Mouse (Mus musculus): ENCODE measurements around the gene Cdk12. TPM values are rescaled to one million over a fixed set of nuclear protein-coding genes. Genes with fewer than 3 reads are reported as not detected.

Gene Cdk12
- total RNA-seq, 2 experiments from 2014 or later, result 38.5 to 41.9 TPM

DNA sequence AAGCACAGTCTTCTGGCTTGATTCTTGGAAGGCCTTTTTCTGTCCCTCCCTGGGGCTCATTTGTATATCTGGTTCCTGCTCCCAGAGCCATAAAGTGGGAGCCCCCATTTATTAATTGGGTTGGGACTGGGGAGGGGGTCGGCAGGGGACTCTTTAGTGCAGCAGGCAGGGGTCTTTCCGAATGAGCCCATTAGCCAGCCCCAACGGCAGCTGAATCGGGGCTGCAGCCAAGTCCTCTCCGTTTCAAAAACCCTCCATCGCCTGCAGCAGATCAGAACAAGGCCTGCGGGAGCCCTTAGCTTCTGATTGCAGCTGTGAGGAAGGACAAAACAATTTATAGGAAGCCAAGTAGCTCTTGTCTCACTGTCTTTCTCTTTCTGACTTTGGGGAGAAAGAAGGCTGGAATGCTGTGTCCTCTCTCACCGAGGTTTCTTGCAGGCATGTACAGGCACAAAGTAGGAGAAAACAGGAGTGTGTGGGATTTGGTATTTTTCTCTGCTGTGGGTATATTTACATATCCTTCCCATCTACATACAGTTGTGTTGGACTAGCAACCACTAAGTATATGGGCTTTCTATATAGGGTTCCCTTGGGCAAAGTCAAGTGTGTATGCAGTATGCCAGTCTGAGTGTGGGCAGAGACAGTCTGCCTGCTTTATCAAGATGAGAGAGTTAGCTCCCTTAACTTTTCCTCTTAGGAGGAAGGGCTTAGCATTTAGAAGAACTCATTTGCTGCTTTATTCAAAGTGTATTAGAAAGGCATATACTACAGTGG is 58.0 kb downstream of the Cdk12 start:
- no peak for DNase-seq

DNA sequence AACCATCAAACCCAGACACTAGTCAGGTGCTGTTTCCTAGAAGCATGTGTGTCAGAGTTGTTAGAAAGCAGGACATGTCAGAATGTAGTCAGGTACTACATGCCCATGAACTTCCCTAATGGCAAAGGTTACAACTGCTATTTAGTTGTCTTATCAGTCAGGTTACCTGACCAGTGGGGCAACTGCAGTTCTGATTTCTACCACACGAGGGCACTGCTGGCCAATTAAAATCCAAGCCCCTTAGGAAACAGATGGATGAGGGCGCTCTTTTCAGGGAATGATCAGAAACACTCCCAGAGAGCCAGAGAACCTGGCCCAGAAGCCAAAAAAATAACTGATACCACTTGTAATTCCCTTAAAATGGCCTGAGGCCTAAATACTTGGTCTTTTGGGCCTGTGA is 62.2 kb downstream of the Cdk12 start:
- peak; percentile 91 for DNase-seq

DNA sequence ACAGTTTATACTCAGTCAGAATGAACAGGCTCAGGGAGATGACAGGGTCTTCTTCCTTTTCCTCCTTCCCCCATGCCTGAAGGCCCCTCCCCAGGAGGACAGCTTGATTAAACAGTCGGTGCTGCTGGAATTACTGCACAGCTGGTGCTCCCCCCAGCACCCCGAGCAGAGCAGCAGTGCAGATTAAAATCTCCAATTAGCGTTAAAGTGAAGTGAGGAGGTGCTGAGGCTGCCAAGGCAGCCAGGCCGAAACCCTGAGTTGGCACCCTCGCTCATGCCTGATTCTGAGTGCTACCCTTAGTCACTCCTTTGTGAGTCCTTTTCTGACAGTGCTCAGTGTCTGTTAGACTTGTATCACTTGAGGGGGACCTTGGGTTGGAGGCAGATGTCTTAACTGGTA is 63.0 kb downstream of the Cdk12 start:
- no peak for DNase-seq

DNA sequence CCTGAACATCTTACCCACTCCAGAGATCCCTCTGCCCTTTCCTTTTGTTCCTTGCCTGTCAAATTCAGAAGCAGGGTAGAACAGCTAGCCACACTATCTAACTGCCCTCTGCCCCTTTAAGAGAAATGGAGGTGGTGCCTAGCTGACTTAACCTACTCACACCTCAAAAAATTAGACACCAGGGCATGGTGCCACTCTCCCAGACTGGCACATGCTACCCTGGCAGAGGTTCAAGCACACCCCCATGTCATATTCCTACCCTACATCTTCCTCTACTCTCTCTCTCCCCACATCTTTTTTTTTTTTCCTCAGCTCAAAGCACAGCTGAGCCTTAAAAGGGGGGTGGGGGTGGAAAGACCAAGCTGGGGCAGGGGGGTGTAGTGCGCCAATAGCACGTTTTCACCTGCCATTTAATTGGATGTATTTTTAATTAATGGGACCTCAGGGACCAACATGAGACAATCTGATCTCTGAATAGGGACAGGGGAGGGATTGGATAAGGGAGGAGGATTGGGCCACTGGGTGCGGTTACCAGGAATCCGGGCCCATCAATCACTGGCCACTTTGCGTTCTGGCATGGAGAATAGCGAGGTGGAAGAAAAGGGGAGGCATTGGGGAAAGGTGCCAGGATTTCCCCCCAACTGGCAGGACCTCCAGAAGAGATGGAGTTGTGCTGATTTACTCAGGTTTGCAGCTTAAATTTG is 64.0 kb downstream of the Cdk12 start:
- no peak for DNase-seq

DNA sequence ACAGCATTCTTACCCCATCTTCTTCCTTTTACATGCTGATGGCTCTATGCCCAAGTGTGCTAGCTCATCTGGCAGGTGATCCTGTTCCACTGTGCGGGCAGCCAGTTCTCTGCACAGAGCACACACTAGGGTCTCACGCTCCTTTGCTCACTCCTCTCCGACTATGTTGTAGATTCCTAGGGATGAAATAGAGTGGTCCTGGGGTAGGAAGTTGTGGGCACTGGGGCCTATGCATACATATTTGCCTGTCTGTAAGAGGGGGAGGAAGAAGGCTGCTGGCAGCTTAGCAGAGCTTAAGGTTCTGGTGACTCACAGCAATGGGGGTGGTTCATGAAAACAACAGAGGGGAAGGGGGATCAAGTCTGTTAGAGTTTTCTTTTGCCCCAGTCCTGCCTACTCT is 67.2 kb downstream of the Cdk12 start:
- DNase-seq, result no peak

DNA sequence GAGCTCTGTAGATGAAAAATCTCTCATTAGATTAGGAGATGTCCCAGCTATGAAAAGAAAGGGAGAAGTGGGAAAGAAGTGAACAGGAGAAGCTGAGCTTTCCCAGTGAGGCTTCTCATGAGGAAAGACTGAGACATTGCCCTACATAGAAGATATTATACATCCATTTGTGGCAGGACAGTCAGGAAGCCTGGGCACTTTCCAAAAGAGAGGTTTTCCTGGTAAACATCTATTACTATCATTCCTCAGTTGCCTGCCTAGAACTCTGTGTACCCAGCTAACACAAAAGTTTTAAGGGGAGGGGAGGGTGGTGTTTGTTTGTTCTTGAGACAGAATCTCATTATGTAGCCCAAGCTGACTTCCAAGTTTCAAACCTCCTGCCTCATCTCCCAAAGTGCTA is 67.6 kb downstream of the Cdk12 start:
- DNase-seq, result no peak

DNA sequence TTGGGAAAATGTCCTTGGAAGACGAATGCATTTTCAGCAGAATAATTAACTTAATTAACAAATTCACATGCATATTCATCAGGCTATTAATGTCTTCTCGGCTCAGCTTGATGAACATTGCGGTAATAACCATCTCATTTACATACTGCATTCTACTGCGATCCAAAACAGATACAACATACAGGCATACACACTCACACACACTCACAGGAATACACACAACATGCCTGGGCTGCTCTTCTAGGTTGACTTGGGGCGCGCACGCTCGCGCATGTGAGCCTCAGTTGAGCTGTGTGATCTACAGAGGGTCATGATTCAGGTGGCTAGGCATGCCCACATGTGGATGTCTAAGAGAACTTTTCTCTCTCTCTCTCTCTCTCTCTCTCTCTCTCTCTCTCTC is 80.9 kb downstream of the Cdk12 start:
- DNase-seq, result no peak

DNA sequence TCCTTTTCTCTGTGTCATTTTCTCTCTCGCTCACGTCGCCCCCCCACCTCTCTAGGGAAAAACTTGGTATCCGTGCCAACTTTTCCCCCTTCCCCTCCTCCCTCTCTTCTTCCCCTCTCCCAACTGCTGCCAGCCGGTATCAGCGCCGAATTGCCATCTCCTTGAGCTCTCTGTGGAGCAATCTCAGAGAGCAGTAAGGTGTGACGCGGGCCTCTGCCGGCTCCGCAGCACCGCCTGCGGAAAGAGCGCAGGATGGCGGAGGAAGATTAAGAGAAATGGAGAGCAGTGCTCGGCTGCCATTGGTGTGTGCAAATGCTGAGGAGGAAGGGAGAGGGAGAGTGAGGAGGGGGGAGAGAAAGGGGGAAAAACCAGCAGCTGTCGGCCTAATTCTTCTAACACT is 81.4 kb downstream of the Cdk12 start:
- DNase-seq, result peak; percentile 10

DNA sequence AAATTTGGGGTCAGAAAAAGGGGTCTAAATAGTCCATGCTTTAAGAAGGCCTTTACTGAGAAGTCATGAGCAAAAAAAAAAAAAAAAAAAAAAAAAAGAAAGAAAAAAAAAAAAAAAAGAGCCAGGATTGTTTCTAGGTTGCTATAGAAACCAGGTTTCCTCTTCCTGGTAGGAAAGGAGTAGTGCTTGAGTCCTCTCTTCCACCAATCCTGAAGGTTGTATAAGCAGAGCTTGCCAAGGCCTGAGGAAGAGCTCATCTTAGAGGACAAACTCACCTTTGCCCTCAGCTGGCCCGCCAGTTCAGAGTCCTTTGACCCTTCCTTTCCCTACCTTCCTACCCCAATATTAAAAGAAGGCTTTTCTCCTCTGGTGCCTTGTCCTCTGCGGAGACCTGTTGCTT is 82.5 kb downstream of the Cdk12 start:
- DNase-seq, result no peak

DNA sequence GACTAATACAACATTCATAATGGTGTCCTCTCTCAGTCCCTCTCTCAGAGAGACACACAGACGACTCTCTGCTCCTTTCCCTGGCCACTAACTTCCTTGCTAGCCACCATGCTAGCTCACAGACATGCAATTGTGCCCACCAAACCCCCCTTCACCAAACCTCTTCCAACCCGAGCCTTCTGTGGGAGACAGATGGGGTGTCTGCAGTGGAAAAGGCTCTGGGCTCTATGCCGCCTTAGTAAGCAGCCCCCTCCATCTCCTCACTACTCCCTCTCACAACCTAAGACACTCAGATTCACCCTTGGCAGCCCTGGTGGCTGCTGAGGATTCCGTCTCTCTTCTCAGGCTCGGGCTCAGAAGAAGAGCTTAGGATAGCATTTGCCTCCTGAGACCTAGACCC is 84.7 kb downstream of the Cdk12 start:
- DNase-seq, result no peak

DNA sequence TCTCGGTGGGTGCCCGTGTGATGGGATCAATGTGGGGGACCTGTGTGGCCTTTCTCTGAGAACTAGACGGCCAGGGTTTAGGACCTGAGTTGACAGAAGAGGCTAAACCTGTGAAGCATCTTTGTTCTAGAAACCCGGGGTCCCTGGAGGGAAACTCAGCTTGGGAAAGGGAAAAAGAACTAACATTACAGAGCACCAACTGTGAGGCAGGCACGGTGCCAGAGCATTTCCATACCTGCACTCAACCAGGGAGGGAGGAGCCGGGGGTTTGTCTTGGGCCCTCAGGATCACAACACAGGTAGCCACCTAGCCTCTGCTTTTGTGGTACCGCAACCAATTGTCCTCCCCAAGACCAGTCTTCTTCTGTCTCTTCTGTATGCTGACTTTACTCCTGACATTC is 85.1 kb downstream of the Cdk12 start:
- no peak for DNase-seq

DNA sequence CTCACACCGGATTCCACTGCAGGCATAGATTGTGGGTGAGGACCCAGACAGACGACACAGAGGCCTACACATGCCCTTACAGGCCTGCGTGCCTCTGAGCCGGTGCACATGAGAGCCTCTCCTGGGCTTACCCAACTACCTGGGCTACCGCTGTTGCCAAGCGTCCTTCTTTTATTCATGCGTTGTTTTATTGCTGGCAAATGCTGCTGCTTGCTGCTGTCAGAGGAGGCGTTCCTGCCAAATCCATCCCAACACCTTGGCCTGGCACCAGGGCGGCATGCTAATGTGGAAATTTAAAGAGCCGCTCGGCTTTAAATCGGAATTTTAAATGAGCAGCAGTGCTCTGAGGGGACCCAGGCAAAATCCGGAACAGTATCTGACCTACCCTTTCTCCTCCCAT is 87.0 kb downstream of the Cdk12 start:
- no peak for DNase-seq

DNA sequence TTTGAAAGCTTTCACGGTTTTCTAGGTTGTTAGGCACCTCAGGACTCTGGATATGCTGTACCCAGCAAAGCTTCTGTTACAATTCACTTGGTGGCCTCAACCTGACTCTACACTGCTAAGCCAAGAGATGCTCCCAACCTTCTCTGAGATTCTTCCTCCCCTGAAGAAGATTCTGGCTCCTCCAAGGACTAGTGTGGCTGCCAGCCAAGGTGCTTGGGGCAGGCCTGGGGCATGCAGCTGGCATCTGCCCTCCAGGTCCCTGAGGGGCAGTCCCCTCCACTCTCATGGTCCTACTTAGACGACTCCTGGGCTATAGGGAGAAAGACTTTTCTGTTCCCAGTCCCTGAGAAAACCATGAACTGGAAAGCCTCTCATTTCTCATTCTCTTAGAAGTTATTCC is 88.0 kb downstream of the Cdk12 start:
- DNase-seq, result no peak

DNA sequence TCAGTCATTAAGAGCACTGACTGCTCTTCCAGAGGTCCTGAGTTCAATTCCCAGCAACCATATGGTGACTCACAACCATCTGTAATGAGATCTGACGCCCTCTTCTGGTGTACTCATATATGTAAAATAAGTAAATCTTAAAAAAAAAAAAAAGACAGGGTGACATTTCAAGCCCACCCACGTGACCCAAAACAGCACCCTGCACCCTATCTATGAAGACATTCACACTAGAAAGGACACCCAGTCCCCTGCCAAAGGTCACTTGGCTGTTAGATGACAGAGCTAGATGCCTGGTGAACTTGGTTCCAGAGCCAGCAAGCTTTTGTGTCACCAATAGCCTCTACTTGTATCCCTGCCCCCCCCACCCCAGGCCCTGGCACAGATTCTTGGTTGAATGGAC is 90.2 kb downstream of the Cdk12 start:
- no peak for DNase-seq

DNA sequence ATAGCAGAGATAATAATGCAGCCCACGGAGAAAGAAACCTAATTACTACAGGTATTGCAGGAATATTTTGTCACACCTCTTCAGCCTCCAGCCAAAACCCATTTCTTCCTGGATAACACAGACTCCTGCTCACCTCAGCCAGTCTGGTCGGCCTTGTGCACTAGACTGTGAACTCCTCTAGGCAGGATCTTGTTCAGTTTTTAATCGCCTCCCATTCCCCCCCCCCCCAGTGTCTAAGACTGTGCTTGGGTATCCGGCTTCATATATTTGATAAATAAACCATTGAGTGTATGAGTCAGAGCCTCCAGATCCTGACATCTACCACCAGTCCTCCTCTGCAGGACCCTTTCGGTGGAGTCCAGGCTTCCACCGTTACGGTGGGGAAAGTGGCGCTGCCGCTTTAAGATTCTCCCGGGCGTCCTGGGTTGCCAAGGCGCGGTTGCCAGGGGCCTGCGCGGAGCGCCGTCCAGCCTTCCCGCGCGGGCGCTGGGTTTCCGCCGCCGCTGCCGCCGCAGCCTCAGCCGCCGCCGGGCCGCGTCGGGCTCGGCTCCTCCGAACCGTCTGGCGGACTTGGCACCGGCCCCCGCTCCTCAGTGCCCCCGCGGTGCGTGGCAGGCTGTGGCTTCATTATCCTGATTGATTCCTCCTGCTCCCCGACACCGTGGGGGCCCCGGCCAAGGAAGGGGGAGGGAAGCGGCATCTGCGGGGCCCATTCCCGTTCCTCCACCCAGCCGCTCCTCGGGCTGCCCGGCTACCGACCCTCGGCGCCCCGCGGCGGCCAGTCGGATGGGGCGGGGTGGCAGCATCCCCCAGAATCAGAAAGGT is 91.5 kb downstream of the Cdk12 start:
- peak; percentile 88 for DNase-seq

DNA sequence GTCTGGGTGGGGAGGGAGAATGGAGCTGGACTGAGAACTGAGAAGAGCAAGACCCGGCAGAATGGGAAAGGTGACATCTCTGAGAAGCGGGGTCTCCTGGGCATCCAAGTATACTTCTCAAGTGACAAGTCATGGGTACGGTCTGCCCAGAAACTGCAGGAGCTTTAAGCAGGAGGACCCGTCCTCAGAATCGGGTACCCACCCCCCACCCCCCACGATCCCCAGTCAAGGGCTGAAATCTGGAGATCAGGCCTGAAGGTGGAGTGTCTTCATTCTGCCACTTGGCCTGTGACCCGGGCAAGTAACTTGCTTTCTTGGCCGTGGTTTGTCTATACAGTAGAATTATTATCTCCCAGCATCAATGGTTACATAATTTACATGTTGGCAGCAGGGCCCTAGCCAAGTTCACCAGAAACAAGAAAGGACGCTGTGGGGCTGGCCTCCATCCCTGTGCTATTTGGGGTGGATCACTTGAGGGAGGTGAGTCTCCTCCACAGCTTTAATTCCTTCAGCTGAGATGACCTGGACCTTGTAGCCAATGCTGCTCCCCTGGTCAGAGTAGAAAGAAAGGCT is 92.2 kb downstream of the Cdk12 start:
- peak; percentile 10 for DNase-seq

DNA sequence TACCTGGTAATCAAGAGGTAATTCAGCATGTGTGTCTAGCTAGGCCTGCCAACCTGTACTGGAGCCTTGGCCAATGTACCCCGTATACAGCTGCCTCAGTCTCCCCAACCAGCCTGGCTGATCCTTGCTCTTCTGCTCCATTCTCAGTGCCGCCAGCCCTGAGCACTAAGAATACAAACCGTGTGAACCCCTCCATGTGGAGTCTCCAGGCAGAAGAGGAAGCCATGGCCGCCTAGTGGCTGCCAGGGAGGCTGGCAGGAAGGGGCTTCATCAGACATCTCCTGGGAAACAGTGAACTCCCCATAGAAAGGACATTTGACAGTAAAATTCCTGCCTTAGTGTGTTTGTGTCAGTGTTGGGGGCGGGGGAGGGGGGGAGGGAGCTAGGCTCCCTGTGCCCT is 93.4 kb downstream of the Cdk12 start:
- no peak for DNase-seq

DNA sequence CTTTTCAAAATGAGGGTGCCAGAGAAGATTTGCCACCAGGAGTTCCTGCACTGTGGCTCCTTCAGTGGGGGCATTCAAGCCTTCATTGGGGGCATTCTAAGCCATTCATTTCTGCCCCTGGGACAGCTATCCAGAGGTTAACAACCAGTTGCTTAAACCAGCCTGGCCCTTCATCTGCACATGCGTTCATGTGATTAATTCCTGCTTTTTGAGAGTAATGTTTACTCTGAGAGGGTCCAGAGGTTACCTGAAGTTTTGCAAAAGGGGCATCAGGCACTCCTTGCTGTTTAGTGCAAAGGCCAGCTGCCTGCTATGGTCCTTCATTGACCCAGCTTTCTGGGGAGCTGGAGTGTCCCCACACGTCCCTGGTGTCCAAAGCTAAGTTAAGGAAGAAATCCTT is 94.1 kb downstream of the Cdk12 start:
- no peak for DNase-seq

DNA sequence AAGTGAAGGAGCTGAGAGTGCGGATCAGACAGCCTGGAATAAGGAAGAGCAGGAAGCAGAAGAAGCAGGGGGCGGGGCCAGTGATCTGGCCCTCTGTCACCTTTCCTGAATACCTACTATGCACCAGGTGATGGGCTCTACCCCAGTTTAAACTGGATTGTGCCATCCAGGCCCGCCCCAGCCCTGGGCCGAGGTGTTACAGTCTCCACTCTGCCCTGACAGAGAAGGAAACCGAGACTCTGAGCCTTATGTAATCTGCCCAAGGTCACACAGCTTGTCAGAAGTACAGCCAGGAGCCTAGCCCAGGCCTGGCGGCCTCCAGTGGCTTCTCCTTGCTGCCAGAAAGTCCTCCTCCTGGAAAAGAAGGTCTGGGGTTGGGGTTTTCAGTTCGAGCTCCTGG is 94.9 kb downstream of the Cdk12 start:
- DNase-seq, result peak; percentile 73

DNA sequence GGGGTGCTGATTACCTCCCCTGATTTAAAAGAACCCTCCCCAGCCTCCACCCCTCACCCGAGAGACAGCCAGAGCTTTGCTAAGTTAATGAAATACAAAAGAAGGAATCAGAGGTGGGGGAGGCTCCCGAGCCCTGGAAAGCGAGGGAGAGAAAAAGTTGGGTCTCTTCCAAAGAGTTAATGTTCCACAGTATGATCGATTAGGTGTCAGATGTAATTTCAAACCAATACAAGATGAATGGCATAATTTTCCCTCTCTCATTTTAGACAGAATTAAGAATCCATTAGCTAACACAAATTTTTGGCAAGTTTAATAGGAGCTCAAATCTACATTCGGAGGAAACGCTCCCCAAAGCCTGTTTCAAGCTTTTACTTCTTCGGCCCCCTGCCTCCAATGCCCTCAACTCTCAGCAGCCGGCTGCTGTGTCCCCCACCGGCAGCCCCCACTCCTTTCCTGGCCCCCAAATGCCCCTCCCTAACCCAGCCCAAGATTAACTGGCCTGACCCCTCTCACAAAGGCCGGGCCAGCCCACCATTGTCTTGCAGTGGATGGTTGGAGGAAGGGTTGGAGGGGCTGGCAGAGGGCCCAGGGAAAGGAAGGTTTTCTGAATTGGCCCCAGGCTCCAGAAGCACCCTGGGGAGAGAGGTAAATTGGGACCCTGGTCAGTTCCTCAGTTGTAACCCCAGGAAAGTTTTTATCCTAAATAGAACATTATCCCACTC is 95.8 kb downstream of the Cdk12 start:
- no peak for DNase-seq

DNA sequence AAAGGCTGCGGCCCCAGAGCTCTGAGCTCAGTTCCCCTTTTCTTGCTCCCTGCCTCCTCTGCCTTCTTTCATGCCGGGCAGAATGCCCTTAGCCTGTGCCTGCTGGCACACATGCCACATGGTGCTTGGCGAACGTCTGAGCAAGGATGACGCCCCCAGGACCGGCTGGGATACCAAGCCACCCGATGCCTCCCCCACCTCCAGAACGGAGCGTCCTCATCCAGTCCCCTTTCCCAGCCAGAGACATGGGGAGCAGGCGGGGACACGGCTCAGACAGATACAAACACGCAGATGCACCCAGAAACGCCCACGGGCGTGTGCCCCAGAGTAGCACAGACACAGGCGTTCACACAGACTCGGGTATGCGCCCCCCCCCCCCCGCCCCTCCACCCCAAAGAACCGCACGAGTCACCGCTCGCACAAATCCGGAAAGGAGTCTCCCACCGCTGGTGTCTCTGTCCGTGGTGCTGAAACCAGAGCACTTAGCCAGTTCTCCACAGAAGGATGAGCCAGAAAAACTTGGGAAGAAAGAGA is 111.0 kb downstream of the Cdk12 start:
- DNase-seq, result peak; percentile 85

DNA sequence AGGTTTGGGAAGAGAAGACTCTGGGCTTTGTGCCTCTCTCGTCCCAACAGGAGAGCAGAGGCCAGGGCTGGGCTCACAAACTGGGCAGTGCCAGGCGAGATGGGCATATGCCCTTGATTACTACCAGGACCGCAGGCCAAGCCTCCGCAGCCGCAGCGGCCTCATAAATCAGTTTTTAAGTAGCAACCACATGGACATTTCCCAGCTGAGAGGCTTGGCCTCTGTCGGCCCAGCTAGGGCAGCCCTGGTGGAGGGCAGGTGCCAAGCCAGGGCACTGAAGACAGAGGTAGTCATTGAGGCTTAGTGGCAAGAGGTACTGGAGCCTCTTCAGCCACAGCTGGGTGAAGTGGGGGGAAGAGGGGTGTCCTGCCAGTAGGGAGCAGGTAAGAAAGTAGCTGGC is 114.6 kb downstream of the Cdk12 start:
- no peak for DNase-seq
